Mouse (Mus musculus): Measurements from ENCODE around the gene Pld5.
"Not testable (repeated sequence)": the region's sequence is repeated elsewhere in the genome, so short reads cannot be mapped to it uniquely, and the experiment has no call there.

The Pld5 gene

DNA sequence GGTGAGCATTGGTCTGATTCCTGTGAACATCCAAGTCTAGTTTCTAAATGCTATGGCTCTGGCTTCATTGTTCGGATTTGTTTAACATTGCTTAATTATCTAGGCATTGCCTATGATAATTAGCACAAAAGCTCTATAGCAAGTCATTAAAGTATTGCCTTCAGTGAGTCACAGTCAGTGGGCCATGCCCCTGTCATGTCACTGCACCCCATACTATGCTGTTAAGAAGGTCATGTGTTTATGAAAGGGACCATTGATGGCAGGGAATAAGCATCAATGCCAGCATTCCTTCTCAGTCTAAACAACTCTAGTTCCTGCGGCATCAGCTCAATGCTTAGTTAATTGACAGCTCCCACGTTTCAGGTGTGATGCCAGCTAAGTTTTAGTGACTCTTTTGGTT is 239.1 kb downstream of the Pld5 start:
- no peak for DNase-seq

- DNase-seq = peak; percentile 83
Measured at GRCm38 (mm10) chr1:176034699-176035098, 240.4 kb downstream of the Pld5 start.

GRCm38 (mm10) chr1:176033698-176034097 is 241.4 kb downstream of the Pld5 start:
- DNase-seq = no peak

- DNase-seq = no peak
Measured at GRCm38 (mm10) chr1:176029063-176029462, 246.0 kb downstream of the Pld5 start.

- no peak for DNase-seq
Measured at GRCm38 (mm10) chr1:176028397-176028796, 246.7 kb downstream of the Pld5 start.

DNA sequence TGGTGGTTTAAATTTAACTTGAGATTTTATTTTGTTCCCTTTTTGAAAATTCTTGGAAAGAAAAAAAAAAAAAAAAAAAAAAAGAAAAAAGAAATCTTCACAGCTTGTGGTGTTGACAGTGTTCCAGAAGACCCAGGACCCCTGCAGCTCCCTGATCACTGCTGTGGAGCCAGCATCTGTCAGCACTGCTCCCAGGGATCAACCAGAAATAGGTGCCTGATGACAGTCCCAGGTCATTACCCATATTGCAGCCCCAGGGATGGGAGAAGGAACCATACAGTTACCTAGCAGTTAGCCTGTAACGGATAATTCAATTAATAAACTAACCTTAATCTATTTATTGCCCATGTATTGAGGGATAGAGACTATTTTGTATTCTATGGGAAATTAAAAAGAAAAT is 250.6 kb downstream of the Pld5 start:
- peak; percentile 67 for DNase-seq

DNA sequence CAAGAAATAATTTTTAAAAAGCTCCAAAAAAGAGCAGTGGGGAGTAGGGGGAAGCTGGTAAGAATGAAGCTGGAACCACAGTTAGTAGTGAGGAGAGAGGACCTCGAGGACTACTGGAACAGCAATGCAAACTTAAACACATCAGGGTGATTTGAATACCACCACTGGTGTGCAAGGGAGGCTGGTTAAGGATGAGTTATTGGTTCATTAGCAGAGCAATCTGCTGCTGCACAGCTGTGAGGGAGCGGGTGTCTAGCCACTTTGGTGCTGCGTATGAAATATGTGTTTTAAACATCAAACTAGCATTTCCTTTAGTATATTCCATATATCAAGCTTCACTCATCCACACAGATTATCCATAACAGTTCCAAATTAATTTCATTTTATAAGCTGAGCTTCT is 256.6 kb downstream of the Pld5 start:
- DNase-seq = no peak

GRCm38 (mm10) chr1:176016076-176016475 is 259.0 kb downstream of the Pld5 start:
- peak; percentile 63 for DNase-seq

- DNase-seq = no peak
Measured at GRCm38 (mm10) chr1:176013497-176014268, 261.4 kb downstream of the Pld5 start.

- DNase-seq = peak; percentile 39
Measured at GRCm38 (mm10) chr1:176011535-176011934, 263.6 kb downstream of the Pld5 start.

DNA sequence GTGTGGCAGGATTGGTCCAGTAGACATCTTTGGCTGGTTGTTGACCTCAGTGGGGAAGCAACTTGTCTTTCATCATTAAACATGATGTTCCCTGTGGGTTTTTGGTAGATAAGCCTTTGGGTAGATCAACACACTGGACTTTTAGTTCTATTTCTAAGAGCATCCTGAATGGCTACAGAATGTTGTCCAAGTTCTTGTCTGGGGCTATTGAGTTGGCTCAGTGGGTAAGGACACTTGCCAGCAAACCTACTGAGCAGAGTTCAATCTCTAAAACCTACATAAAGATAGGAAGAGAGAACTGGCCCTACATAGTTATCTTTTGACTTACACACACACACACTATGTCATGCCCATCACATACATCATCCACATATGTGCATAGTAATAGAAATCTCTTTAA is 264.0 kb downstream of the Pld5 start:
- DNase-seq = peak; percentile 65

GRCm38 (mm10) chr1:176008411-176008810 is 266.7 kb downstream of the Pld5 start:
- DNase-seq = no peak

- DNase-seq = no peak
Measured at GRCm38 (mm10) chr1:176000599-176000998, 274.5 kb downstream of the Pld5 start.

GRCm38 (mm10) chr1:175997076-175997651 is 277.9 kb downstream of the Pld5 start:
- DNase-seq = no peak

- no peak for DNase-seq
Measured at GRCm38 (mm10) chr1:175988912-175989311, 286.2 kb downstream of the Pld5 start.

DNA sequence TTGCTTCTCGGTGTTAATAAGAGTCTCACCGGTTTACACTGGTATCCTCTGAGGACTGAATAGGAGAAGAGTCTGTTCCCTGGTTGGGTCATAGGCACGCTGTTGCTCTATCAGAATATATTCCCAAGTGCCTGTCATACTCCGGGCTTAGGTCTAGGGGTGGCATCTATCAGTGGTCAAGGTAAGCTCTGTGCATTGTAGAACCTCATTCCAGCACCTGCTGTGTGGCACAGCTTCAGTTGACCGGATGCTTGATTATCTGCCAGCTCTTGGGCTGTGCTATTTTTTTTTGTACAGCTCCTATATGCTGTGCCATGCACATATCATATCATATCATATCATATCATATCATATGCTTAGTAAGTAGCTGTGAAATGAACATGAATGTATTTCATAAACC is 286.7 kb downstream of the Pld5 start:
- no peak for DNase-seq

GRCm38 (mm10) chr1:175979014-175979413 is 296.1 kb downstream of the Pld5 start, which contains the start of gene Rbm8a2:
Gene Rbm8a2, minus strand, starts transcription at chr1:175979114.
- not testable (repeated sequence) for DNase-seq

DNA sequence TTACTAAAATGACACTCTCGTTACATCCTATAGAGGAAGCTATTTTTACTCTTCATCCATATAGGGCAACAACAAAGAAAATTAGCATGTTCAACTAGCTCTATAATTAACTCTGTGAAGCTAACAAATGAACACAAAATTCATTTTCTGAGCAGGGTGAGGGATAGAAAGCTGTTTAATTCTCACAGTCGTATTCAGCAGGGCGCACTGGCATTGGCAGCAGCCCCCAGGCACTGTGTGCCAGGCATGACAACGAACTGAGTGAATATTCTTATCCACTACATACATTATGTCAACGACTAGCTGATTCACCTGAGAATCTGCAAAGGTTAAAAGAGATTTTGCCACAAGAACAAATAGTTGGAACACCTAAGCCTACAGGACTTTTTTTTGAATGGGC is 304.4 kb downstream of the Pld5 start:
- DNase-seq = no peak

DNA sequence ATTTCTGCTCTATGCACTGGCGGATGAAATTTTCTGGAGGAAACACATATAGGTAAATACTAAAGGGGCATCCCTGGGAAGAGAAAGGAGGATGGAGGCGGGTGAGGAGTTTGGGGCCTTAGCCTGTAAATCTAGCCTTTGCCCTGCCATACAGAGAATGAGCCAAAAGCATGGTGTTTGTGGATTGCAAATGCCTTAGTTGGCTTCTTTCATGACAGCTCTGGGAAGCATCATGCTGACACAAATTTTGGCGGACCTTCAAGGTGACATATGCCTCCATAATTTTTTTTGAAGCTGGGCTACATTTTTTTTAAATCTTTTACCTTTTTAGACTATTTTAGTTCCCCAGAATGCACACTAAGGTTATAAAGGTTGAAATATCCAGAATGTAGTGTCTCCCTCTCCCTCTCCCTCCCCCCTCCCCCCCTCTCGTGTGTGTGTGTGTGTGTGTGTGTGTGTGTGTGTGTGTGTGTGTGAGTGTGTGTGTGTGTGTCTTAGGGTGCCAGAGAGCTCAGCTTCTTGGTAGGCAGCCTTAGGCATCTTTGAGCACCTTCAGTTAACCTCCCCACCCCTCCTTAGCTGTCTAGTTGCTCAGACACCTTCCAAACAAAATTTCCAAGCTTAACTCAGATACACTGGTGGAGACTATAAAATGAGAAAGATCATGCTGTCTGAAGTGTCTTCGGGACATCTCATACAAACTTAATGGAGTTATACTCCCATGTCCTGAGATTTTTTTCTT is 307.9 kb downstream of the Pld5 start:
- peak; percentile 95 for DNase-seq

- peak; percentile 52 for DNase-seq
Measured at GRCm38 (mm10) chr1:175961786-175962185, 313.3 kb downstream of the Pld5 start.

- DNase-seq = no peak
Measured at GRCm38 (mm10) chr1:175950851-175951250, 324.3 kb downstream of the Pld5 start.

DNA sequence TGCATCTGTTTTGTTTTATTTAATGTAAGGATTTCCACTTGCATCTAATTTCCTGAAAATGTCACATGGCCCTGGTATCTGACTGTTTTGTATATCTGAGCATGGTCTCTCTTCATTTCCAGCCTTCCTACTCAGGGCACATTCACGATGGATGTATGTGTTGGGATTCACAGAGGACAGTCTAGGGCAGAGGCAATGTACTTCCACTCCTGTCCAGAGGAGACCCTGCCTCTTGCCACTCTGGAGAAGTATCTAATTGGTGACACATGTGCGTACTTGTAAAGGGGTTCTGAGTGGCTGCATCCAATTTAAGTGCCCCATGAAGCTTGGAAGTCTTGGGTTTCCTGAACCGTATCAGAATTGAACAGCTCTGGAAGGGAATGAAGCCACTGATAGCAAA is 324.7 kb downstream of the Pld5 start:
- no peak for DNase-seq

GRCm38 (mm10) chr1:175946718-175947315 is 328.3 kb downstream of the Pld5 start:
- no peak for DNase-seq
